Mouse (Mus musculus): ENCODE results near the gene Stx11.
A peak's percentile ranks its signal among the peaks of the same experiment; 100 is the strongest.
"Not testable (repeated sequence)": the region's sequence is repeated elsewhere in the genome, so short reads cannot be mapped to it uniquely, and the experiment has no call there.

The Stx11 gene

DNA sequence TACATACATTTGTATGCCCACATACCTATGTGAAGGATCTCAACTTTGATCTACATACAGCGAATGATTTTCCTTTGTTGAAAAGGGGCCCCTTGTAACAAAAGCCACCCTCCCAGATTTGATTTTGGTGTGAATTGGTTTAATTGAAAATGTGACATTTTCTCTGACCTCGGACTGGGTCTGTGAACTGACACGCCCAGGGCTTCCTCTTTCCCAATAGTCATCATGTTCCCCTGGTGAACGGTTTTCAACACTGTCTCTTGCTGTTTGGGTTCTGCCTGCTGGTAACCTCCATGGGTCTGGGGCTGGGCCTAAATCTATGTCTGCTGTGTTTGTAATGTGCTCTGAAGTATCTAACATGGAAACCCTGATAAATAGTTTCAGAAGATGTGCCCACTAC lies 6.8 kb downstream of the Stx11 start:
- no peak for DNase-seq

- DNase-seq: no peak
Observed at GRCm38 (mm10) chr10:12955831-12956230, 8.3 kb downstream of the Stx11 start.

GRCm38 (mm10) chr10:12951358-12951757 lies 12.7 kb downstream of the Stx11 start:
- DNase-seq: not testable (repeated sequence)

GRCm38 (mm10) chr10:12949299-12949698 lies 14.8 kb downstream of the Stx11 start:
- DNase-seq: peak; percentile 22 to 56

GRCm38 (mm10) chr10:12947606-12948005 lies 16.5 kb downstream of the Stx11 start:
- no peak for DNase-seq

DNA sequence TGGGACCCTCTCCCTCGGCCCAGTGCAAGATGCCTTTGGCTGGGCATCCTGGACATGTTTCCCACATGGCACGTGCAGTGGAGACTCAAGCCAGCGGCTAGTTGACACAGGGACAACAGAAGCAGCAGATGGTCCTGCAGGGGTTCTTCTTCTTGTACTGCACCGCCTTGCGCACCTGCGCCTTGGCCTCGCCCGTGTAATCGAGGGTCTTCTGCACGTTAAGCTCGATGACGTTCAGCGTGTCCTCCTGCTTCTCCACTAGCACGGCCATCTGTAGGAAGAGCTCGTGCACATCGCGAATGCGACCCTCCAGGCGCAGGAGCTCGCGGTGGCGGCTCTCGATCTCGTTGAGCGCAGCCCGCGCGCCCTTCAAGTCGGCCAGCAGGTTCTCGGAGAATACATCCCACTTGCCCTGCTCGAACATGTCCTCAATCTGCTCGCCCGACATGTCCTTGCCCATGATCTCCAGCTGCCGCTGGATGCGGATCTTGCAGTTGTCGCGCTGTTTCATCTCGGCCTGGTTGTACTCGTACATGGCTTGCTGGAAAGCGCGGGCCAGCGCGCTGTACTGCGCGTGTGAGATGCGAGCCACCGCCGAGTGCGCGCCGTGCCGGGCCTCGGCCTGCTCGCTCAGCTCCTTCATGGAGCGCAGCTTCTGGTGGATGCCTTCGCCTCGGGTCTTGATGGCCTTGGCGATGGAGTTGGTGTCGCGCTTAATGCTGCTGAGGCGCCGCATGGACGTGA lies 22.9 kb downstream of the Stx11 start:
- DNase-seq: no peak

- no peak for DNase-seq
Observed at GRCm38 (mm10) chr10:12938763-12939162, 25.3 kb downstream of the Stx11 start.

- DNase-seq: no peak
Observed at GRCm38 (mm10) chr10:12936079-12936478, 28.0 kb downstream of the Stx11 start.

- no peak for DNase-seq
Observed at GRCm38 (mm10) chr10:12935575-12935974, 28.5 kb downstream of the Stx11 start.

- no peak for DNase-seq
Observed at GRCm38 (mm10) chr10:12931492-12932400, 32.4 kb downstream of the Stx11 start.

DNA sequence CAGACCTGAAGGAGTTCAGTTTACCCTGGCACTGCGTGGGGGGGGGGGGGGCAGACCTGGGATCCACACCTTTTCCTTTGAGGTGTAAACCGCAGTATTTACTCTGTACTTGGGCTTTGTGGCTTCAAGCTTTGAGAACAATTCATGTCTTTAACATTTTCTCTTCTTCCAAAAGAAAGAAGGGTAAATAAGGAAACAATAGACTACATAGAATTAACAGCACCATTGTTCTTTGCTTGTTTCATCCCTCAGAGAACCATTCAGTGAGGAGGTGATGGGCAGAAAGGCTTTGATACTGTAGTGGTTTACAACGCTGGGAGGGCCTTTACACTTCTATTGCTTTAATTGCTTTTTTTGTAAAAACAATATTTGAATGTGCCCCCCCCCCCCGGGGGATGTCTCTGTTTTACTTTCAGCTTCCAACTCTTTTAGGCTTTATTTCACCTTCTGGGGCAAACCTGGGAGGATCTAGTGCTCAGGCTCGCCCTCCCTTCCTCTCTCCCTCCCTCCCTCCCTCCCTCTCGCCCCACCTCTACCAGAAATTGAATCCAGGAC lies 33.7 kb downstream of the Stx11 start:
- DNase-seq: no peak

GRCm38 (mm10) chr10:12929857-12930174 lies 34.3 kb downstream of the Stx11 start:
- DNase-seq: no peak

DNA sequence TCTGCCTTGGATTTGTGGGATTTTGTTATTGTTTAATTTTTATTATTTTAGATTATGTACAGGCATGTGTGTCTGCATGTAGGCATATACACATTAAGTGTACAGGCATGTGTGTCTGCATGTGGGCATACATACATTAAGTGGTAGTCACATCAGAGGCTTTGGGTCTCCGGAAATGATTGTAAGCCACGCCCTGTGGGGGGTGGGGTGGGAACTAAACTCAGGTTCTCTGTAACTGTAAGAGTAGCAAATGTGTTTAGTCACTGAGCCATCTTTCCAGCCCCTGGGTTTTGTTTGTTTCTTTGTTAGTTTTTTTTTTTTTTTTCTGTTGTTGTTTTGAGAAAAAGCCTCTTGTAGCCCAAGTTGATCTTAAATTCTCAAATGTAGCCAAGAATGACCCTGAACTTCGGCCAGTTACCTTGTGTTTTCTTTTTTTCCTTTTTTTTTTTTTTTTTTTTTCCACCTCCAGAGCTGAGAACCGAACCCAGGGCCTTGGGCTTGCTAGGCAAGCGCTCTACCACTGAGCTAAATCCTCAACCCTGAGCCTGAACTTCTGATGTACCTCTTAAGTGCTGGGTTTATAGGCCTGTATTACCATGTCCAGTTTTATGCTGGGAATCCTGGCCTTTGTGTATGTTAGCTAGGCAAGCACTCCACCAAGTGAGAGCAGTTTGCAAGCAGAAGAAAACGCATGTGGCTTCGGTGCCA lies 34.8 kb downstream of the Stx11 start:
- no peak for DNase-seq

DNA sequence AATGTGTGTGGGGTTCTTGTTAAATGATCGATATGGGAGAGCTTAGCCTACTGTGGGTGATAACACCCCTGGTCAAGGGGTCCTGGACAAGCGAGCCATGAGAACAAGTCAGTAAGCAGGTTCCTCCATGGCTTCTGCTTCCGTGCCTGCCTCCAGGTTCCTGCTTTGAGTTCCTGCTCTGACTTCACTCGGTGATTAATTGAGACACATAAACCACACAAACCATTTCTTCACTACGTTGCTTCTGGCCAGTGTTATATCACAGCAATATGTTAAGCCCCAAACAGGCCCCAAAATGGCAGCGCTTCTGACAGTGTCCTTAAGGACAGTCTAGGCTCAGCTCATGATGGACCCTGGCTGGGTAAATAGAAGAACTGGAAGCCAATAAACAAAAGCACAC lies 35.9 kb downstream of the Stx11 start:
- no peak for DNase-seq

DNA sequence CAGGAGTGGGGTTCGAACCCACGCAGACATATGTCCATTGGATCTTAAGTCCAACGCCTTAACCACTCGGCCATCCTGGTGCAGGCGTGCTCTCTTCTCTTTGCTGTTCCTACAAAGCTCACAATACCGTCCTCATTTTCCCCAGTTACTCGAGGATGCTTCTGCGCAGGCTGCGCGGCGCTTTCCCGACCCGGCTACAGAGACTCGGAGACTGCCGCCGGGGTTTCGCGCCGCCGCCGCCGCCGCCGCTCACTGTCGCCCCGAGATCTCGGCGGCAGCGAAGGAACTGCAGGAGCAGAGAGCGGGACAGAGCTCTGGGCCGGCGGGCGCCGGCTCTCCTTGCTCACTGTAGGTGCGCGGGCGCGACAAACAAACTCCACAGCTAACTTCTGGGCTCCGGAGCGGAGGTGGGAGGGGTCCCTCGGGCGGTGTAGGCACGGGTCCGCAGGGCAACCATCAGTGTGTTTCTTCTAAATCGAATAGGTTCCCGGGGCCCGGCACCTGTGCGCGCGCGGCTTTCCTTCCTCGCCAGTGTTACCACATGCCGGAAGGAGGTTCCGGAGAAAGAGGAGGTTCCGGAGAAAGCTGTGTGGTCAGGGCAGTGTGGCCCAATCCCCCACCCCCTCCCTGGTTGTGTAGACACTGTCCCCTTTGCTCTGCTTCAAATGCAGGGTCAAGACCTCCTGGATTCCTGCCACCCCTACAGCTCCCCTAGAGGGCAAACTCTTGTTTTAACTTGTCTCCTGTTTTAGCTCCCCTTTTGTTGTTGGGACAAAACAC lies 41.3 kb downstream of the Stx11 start:
- peak; percentile 95 for DNase-seq

DNA sequence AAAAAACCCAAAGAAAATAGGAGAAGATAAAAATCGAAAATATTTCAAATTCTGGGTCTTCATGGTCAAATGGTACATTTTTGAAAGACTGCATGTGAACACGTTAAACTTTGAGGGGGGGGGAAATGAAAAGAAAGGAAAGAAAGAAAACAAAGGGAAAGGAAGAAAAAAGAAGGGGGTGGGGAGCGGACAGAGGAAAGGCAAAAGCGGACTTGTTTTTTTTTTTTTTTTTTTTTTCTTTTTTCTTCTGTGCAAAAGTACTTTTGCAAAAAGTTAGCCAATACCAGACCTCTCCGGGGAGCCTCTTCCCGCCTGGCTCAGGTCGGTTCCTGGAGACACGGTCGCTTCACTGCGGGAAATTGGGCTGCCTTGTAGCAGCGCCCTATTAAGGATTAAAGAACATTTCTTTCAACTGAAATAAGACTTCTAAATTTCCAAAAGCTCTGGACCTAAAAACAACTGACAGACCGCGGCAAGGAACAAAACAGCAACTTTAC lies 42.0 kb downstream of the Stx11 start:
- no peak for DNase-seq

DNA sequence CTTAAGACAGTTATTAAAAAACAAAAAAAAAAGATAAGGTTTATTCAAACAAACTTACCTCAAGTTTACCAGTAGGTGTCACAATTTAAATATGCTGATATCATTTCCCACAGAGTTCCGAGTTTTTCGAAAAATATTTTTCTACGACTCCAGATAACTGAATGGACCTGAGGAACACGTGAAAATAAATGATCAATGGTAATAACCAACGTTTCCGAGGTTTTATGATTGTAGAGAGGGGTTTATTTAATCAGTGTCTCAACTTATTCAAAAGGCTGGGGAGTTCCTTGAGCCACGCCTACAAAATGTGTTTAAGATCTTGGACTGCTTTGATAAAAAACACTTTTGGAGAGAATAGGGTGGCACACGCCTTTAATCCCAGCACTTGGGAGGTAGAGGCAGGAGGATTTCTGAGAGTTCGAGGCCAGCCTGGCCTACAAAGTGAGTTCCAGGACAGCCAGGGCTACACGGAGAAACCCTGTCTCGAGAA lies 42.5 kb downstream of the Stx11 start:
- no peak for DNase-seq

DNA sequence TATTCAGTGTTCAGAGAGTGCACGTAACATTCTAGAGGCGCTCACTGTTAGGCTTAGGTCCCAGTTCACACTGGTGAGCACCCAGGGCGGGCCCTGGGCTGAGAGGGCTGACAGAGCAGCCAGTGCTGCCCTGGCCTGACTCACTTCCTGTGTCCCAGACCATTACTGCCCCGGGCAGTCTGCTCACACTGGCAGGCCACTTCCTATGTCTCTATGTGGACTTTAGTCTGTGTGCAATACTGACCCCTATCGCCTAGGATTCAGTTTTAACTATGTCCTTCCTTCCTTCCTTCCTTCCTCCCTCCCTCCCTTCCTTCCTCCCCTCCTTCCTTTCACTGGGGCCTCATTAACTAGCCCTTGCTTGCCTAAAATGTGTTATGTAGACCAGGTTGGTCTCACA lies 44.8 kb downstream of the Stx11 start:
- peak; percentile 38 to 65 for DNase-seq

DNA sequence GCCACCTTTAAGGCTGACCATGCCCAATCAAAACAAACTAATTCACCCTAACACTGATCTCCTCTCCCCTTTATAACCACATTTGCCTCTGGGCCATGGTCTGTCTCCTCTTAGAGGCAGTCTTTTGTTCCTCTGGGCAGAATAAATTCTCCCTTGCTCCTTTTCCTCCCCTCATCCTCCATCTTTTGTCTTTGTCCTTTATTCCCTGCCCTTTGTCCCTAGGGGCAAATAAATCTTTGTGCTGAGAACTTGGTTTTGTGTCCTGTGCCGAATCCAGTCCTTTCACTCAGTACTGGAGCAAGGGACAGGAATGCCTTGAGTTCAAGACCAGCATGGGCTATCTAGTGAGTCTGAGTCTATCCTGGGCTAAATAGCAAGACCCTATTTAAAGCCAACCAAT lies 46.5 kb downstream of the Stx11 start:
- no peak for DNase-seq

GRCm38 (mm10) chr10:12916376-12916775 lies 47.7 kb downstream of the Stx11 start:
- no peak for DNase-seq

DNA sequence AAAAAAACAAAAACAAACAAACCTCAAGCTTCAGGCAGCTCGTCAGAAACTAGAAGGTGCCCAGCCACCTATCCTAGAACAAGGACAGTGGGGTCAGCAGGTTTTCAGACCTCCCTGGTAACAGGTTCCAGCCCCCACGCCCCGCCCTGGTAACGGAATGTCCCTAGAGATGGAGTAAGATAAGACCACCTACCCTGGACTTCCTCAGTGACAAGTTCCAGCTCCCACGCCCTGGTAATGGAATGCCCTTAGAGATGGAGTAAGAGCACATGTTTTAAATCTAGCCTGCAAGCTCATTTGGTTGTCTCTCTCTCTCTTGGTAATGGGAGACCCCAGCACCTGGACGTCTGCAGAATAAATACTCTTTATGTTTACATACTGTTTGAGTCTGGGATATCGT lies 48.3 kb downstream of the Stx11 start:
- DNase-seq: no peak

- DNase-seq: no peak
Observed at GRCm38 (mm10) chr10:12914203-12914602, 49.9 kb downstream of the Stx11 start.

Data from lung, adult 18-20 months (tissue).